Mouse (Mus musculus): ENCODE measurements around the gene Abcc5.

- TF ChIP-seq EP300 (IDR thresholded peaks at IDR 0.05; ENCODE audit: low read depth): no peak
- no peak for TF ChIP-seq CTCF (IDR thresholded peaks at IDR 0.05; ENCODE audit: low read depth)
Measured at GRCm38 (mm10) chr16:20334918-20335317, 91.3 kb downstream of the Abcc5 start.

All from heart, postnatal 0 days (tissue).